Mouse (Mus musculus) myocyte (in vitro differentiated cells): ENCODE measurements around the gene Lrp1. TPM values are rescaled to one million over a fixed set of nuclear protein-coding genes. Genes with fewer than 3 reads are reported as not detected.

Experiments used
- H3K27me3 ChIP-seq: one replicate; pipeline ENCODE4 v1.6.1; 2011; ENCODE audit not compliant: control insufficient read depth, insufficient read depth, insufficient read length
- H3K36me3 ChIP-seq: one replicate; pipeline ENCODE4 v1.6.1; 2011; ENCODE audit not compliant: control insufficient read depth, insufficient read depth
- H3K4me2 ChIP-seq: one replicate; pipeline ENCODE4 v1.6.1; 2011; ENCODE audit warnings: low read depth, control low read depth
- H3K4me3 ChIP-seq: one replicate; pipeline ENCODE4 v1.5.1; 2011; ENCODE audit warnings: mild to moderate bottlenecking, control low read depth, moderate library complexity
- H3K79me2 ChIP-seq: one replicate; pipeline ENCODE4 v1.6.1; 2011; ENCODE audit not compliant: control insufficient read depth, insufficient read depth
- H3ac ChIP-seq: one replicate; pipeline ENCODE4 v1.6.1; 2011; ENCODE audit not compliant: control insufficient read depth, insufficient read length
- CEBPB ChIP-seq: IDR thresholded peaks from 2 replicates; pipeline ENCODE4 v1.6.1; 2011; ENCODE audit warnings: mild to moderate bottlenecking, moderate library complexity; ENCODE audit not compliant: poor library complexity, insufficient read depth, severe bottlenecking
- E2F4 ChIP-seq: IDR thresholded peaks from one replicate; pipeline ENCODE4 v1.6.1; 2011; ENCODE audit warnings: mild to moderate bottlenecking, control low read depth, moderate library complexity; ENCODE audit not compliant: insufficient read depth
- MAX ChIP-seq: IDR thresholded peaks from one replicate; pipeline ENCODE4 v1.6.1; 2011; ENCODE audit warnings: low read depth, mild to moderate bottlenecking, control low read depth
- MYOD1 ChIP-seq, 3 experiments: IDR thresholded peaks; one replicate each; pipeline ENCODE4 v1.6.1; 2011; ENCODE audit warnings: control low read depth in 2 of 3, low read depth in 2 of 3, mild to moderate bottlenecking in 2 of 3, moderate library complexity in 1 of 3; ENCODE audit not compliant: insufficient read length in 2 of 3, control insufficient read depth in 1 of 3
- MYOG ChIP-seq, 3 experiments: IDR thresholded peaks; one replicate each; pipeline ENCODE4 v1.6.1; 2011; ENCODE audit warnings: control low read depth in 2 of 3, low read depth in 2 of 3, mild to moderate bottlenecking in 2 of 3; ENCODE audit not compliant: insufficient read length in 2 of 3, control insufficient read depth in 1 of 3, insufficient read depth in 1 of 3
- POLR2A ChIP-seq: IDR thresholded peaks from one replicate; pipeline ENCODE4 v1.6.1; 2011; ENCODE audit warnings: low read depth, mild to moderate bottlenecking, control low read depth, moderate library complexity; ENCODE audit not compliant: insufficient read length
- POLR2AphosphoS2 ChIP-seq: IDR thresholded peaks from one replicate; pipeline ENCODE4 v1.6.1; 2011; ENCODE audit warnings: low read depth, control low read depth; ENCODE audit not compliant: insufficient read length
- REST ChIP-seq: IDR thresholded peaks from one replicate; pipeline ENCODE4 v1.6.1; 2011; ENCODE audit warnings: mild to moderate bottlenecking, control low read depth, moderate library complexity; ENCODE audit not compliant: insufficient read depth, insufficient read length
- SRF ChIP-seq: IDR thresholded peaks from one replicate; pipeline ENCODE4 v1.6.1; 2011; ENCODE audit warnings: low read depth; ENCODE audit not compliant: control insufficient read depth, insufficient read length
- TCF12 ChIP-seq: IDR thresholded peaks from one replicate; pipeline ENCODE4 v1.6.1; 2011; ENCODE audit warnings: mild to moderate bottlenecking, control low read depth; ENCODE audit not compliant: poor library complexity, insufficient read depth, severe bottlenecking
- TCF3 ChIP-seq: IDR thresholded peaks from one replicate; pipeline ENCODE4 v1.6.1; 2011; ENCODE audit warnings: low read depth, control low read depth; ENCODE audit not compliant: insufficient read length
- USF1 ChIP-seq: IDR thresholded peaks from one replicate; pipeline ENCODE4 v1.6.1; 2011; ENCODE audit warnings: low read depth, mild to moderate bottlenecking, control low read depth, moderate library complexity
- polyA plus RNA-seq: library from polyadenylated mRNA; unstranded; fragments of >200 nt; fragmentation: generic; extraction: Trizol; gene quantifications from one replicate; pipeline ENCODE4 v1.2.1, GENCODE M21; 2012; ENCODE audit warnings: missing spikeins

Lrp1 gene
- polyA plus RNA-seq, 1 experiment, result 244 TPM

DNA sequence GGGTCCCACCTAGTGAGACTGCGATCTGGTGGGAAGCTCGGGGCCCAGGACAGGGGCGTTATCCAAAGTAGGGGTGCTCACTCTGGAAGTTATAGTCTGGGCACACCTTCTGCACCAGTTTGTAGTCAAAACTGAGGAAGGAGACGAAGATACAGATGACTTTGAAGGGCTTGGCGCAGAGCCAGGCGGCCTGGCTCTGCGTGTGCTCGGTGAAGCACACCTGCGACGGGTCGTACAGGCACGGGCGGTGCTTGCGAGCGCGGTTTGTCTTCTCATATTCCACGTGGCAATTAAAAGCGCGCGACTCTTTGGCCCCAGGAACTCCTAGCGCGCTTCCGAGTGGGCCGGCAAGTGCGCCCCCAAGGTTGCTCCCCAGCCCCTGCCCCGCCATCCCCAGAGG, 94.9 kb downstream of the Lrp1 start:
- Histone ChIP-seq H3K4me2 (peak overlapping the region; percentile 67), H3K27me3 (peaks cover 31% of the 10 kb centered on the region), H3K36me3 (no peaks in the 10 kb centered on the region), H3K4me3 (peak overlapping the region; percentile 9), H3K79me2 (peaks cover 11% of the 10 kb centered on the region), H3ac (no peak overlapping the region)
- TF ChIP-seq MAX (no peak), POLR2AphosphoS2 (no peak), REST (no peak), MYOG (IDR thresholded peaks at IDR 0.05; ENCODE audit: control insufficient read depth in 1 of 3, insufficient read depth in 1 of 3, insufficient read length in 2 of 3, low read depth in 2 of 3) (no peak)

DNA sequence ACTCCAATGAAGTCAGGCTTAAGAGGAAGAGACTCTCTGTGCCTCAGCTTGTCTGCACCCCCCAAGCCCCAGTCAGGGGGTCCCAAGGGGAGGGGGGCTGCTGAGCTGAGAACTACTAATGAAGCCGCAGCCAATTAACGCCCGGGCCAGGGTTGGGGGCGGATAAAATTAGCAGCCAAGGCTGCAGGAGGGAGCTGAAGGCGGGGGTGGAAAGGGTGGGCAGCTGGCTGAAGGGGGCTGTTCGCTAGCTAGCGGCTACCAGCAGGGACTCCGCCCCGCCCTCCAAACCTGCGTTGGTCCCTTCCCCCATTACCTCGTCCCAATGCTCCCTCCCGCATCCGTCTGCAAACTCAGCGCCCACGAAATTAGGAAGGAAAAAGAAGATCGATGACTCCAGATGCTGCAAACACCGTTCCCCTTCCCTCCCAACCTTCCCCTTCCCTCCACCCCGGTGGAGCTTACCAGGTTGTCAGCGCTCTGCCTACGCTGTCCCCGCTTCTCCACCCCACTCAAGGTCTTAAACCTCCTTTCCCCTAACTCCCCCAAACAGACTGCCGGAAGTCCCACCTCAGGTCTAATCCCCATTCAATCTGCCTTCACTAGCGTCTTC, 96.2 kb downstream of the Lrp1 start:
- H3K36me3 ChIP-seq, result peaks cover 10% of the 10 kb centered on the region
- H3K79me2 ChIP-seq, result peaks cover 22% of the 10 kb centered on the region
- no peak overlapping the region for H3K4me2 ChIP-seq
- H3ac ChIP-seq, result no peak overlapping the region
- H3K4me3 ChIP-seq, result no peak overlapping the region
- H3K27me3 ChIP-seq, result peaks cover 19% of the 10 kb centered on the region
- TF ChIP-seq USF1 (no peak), REST (no peak), MYOD1 (IDR thresholded peaks at IDR 0.05; ENCODE audit: control insufficient read depth in 1 of 3, insufficient read length in 2 of 3, low read depth in 2 of 3) (no peak), CEBPB (no peak), TCF3 (no peak), SRF (no peak), POLR2A (no peak), POLR2AphosphoS2 (no peak), MAX (no peak), MYOG (IDR thresholded peaks at IDR 0.05; ENCODE audit: control insufficient read depth in 1 of 3, insufficient read depth in 1 of 3, insufficient read length in 2 of 3, low read depth in 2 of 3) (no peak), E2F4 (no peak), TCF12 (no peak)

DNA sequence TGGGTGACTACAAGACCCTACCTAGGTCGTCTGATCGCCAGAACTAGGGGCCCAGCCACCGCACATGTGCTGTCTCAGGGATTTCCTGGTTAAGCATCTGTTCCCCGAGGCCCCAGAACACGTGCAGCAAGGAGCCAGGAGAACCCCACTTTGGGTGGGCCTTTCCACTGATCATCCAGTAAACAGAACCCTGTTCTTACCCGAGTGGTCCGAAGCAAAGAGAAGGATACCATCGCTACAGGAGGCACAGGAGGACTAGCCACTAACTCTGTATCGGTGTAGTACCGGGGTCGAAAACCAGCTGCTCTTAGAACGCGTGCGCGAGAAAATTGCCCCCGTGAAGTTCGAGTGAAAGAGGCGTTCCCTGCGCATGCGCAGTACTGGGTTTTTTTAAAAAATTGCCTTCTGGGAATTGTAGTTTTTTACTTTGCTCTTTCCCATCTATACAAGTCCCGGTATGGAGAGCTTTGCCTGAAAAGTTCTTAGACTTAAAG, 98.8 kb downstream of the Lrp1 start, which contains the start of gene Shmt2:
Gene Shmt2 (minus strand): TSS at position 357 of the 494 bp plus-strand sequence.
- Histone ChIP-seq H3K4me3 (peak within 1 kb of the TSS; percentile 99), H3ac (peak within 1 kb of the TSS; percentile 66), H3K4me2 (peak within 1 kb of the TSS; percentile 99), H3K36me3 (peaks cover 29% of the 10 kb centered on the region), H3K27me3 (peaks cover 6% of the 10 kb centered on the region), H3K79me2 (peaks cover 22% of the 10 kb centered on the region)
- peak; percentile 84 for TF ChIP-seq POLR2AphosphoS2
- peak; percentile 79 for TF ChIP-seq POLR2A
- TF ChIP-seq USF1, result peak; percentile 10
- no peak for TF ChIP-seq CEBPB
- TF ChIP-seq E2F4, result no peak
- TF ChIP-seq MAX, result peak; percentile 95
- no peak for TF ChIP-seq SRF
- TF ChIP-seq TCF12, result no peak
- TF ChIP-seq REST, result no peak

DNA sequence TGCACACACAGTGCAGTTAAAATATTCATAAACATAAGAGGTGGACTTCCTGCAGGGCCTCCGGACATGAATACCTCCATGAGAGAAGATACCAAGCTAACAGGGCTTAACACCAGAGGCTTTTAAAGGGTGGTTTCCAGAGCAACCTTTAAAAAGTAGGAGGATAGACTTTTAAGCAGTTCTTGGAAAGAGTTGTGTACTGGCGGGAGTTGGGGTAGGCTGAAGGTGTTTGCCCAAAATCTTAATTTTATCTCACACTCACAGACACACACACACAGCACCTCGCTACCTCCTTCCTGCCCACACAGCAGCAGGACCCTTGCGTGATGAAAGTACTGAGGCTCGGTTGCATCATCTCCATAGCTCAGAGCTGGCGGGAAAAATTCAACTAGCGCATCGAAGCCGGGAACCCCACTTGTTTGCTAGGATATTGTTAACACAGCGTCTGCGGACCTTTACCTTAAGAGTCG, 99.3 kb downstream of the Lrp1 start:
- peaks cover 32% of the 10 kb centered on the region for H3K36me3 ChIP-seq
- H3K4me2 ChIP-seq, result peak overlapping the region; percentile 99
- H3K4me3 ChIP-seq, result peak overlapping the region; percentile 99
- peaks cover 22% of the 10 kb centered on the region for H3K79me2 ChIP-seq
- TF ChIP-seq CEBPB (peak; percentile 95), MYOD1 (IDR thresholded peaks at IDR 0.05; ENCODE audit: control insufficient read depth in 1 of 3, insufficient read length in 2 of 3, low read depth in 2 of 3) (no peak), E2F4 (peak; percentile 85), POLR2A (peak; percentile 48), POLR2AphosphoS2 (peak; percentile 73)
- peak overlapping the region; percentile 66 for H3ac ChIP-seq
- H3K27me3 ChIP-seq, result peaks cover 6% of the 10 kb centered on the region

DNA sequence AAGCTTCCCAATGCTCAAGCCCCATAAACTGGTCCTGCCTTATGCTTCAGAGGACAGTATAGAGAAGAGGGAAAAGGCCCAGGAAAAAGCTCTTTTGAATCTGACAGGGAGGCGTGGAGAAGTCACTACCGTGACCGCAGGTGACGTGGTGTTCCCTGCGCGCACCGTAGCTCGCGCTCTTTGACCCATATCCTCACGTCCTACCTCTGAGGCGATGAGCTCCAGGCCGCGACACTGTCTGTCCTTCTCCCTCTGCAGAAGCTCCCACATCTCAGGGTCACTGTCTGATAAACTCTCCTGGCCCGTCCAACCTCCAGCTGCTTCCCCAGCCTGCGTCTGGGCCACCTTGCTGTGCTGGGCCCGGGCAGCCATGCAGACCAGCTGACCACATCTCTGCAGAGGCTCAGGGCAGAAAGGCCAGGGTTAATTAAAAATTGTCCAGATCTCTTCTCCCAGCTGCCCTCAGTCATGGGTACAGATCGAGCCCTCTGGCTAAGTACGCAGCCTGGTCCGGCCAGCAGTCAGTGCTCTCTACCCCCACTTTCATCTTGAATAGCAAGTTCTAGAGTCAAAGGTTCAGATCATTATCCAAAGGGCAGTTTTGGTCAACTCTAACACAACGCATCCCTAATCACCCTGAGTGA, 100.1 kb downstream of the Lrp1 start:
- TF ChIP-seq POLR2AphosphoS2 (peak; percentile 76), E2F4 (no peak)
- Histone ChIP-seq H3K27me3 (peaks cover 6% of the 10 kb centered on the region), H3K79me2 (peaks cover 22% of the 10 kb centered on the region), H3K4me3 (peak overlapping the region; percentile 99), H3K36me3 (peaks cover 32% of the 10 kb centered on the region), H3ac (peak overlapping the region; percentile 66), H3K4me2 (peak overlapping the region; percentile 99)
